Mouse (Mus musculus) liver, postnatal 0 days (tissue): ENCODE data around the gene Tex14.

Experiments
- CTCF ChIP-seq: sonication (generic); IDR thresholded peaks from 2 replicates; pipeline ENCODE4 v1.5.1; 2016; ENCODE audit warnings: antibody characterized with exemption, low read depth
- EP300 ChIP-seq: IDR thresholded peaks from 2 replicates; pipeline ENCODE4 v1.6.1; 2016; ENCODE audit warnings: antibody characterized with exemption, low read depth, mild to moderate bottlenecking

DNA sequence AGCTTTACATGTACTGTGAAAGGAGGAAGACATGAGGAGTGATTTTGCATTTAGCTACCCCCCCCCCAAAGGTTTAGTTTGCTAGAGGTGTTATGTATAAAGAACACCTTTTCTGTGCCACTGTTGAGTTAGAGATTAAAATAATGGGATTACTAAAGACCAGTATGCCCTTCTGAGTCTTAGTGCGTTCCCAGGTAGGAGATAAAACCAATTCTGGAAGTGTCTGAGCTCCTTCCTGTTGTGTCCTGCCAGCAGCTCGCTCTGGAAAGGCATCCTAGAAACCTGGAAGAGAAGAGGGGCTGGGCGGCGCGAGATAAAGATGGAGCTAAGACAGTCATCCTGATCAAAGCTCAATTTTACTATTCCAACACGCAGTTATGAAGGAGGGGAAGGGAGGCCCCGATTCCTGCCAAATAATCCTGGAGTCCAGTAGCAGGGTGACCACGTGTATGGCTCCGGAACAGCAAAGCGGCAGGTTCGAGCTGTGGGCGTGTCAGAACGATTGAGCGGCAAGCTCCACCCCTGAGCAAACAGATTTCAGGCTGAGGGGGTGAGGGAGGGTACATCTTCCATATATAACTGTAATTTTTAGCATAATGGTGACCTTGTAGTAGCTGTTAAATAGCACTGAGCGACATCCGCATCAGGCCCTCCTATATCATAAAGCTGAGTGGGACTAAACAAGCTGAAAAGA lies 40.0 kb downstream of the Tex14 start:
- TF ChIP-seq EP300 (no peak), CTCF (no peak)
